Mouse (Mus musculus): ENCODE data around the gene Gnl2.

- no peak for TF ChIP-seq CTCF (IDR thresholded peaks at IDR 0.05; ENCODE audit: borderline replicate concordance, extremely low read depth, insufficient read depth, insufficient read length)
- no peak for TF ChIP-seq POLR2A (IDR thresholded peaks at IDR 0.05; ENCODE audit: borderline replicate concordance, extremely low read depth, insufficient read depth, insufficient read length, poor library complexity, severe bottlenecking)
Measured at GRCm38 (mm10) chr4:125063829-125064228, 47.4 kb downstream of the Gnl2 start.
